Mouse (Mus musculus) ovary, postnatal 14 days (tissue): ENCODE measurements around the gene Igtp.
A peak's percentile ranks its signal among the peaks of the same experiment; 100 is the strongest.
"Not testable (repeated sequence)": the region's sequence is repeated elsewhere in the genome, so short reads cannot be mapped to it uniquely, and the experiment has no call there.

ENCODE experiments used
- DNase-seq: peaks from one replicate; pipeline ENCODE4 v3.0.0; 2022; ENCODE audit warnings: low spot score

Igtp gene

DNA sequence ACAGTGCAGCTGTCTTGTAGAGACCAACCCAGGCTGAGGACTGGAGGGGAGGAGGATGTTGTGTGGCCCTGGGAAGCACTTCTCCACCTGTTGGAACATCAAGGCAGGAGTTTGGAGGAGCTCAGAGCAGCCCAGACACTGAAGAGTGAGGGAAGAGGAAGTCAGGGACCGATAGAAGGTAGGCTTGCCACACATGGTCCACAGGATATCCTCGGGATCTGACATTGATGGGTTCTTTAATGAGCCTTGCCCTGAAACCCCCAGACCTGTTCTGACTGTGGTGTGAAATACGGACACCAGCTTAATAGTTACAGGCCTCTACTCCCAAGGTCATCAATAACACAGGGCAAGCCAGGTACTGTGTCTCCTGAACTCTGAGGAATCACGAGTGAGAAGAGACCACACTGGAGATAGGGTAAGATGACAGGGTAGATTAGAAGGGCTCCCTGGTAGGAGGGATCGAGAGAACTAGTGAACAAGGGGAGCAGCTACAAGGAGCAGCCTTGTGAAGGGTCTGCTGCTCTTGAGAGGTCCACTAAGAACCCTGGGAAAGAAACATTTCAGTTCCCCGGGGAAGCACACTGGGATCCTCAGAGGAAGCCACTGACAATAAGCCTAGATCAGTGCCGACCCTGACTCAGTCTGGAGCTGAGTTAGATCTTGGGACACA lies 14.5 kb downstream of the Igtp start:
- DNase-seq: no peak

DNA sequence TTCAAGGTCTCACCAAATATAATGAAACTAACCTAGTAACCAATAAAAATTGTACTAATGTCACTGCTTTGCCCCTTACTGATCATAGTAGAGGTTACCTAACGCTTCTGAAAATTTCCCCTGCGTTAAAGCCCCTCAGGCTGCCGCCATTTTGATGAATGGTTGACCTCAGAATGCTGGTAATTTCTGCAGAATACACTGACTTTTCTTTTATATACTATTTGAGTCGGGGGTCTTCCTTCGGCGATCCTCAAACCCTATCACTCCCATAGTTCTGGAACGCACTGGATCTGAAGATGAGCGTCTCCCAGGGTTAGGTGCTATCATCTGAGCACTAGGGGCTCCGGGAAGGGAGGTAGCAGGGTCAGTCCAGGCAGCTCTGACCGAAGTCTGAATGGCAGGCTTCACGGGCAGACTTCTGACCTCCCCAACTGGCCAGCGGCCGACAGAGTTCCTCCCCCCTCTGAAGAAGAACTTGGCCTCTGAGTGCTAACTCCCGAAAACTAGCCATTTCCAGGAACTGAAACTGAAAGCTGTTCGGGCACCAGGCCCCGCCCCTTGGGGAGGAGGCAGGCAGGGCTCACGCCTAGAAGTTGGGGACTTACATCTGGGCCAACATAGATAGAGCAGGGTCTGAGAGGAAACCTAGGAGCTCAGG lies 15.2 kb downstream of the Igtp start:
- peak; percentile 72 for DNase-seq

DNA sequence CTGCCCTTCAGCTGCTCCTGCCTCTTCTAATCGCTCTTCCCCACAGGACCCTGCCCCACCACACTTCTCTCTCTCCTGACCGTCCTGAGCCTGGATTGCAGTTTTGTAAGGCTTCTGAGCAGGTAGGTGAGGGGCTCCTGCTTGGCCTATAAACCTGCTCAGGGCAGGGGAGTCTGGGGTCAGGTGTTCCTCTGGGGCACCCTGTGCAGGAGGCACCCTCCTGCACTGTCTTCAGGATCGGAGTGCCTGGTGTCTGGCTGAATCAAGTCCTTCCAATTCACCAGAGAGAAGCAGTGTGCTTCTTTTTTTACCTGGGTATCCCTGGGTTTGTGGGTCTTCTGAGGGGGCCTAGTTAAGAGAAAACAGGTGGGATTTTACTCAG lies 15.7 kb downstream of the Igtp start:
- DNase-seq: not testable (repeated sequence)

DNA sequence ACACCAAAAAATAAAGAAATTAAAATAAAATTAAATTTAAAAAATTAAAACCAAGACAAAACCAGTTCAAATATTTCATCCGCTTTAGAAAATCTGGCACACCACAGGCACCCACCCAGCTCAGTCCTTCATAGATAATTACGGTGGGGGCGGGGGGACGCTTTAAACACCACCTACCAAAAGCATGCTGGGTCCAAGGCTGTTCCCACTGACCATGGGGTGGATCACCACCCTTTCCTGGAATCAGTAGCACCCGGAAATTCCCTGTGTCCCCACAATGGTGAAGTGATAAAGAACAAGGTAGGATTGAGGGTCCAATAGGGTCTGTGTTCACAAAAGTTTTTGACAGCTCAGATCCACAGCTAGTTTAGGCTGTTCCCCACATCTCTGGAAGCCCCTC lies 16.5 kb downstream of the Igtp start:
- DNase-seq: no peak

DNA sequence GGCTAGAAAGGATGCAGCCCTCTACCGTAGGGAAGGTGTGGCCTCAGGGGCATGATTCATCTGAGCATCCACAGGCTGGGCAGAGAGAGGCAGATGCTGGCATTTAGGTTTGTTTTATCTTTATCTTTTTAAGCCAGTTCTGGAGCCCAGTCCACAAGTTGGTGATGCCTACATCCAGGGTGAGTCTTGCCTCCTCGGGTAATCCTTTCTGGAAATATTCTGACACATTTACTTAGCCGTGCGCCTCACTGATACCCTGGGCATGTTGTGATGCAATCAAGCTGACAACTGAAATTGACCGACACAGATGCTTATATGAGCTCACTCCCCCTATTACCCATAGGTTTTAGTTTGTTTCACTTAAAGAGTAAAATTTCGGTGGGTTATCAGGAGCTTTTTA lies 17.5 kb downstream of the Igtp start:
- no peak for DNase-seq

DNA sequence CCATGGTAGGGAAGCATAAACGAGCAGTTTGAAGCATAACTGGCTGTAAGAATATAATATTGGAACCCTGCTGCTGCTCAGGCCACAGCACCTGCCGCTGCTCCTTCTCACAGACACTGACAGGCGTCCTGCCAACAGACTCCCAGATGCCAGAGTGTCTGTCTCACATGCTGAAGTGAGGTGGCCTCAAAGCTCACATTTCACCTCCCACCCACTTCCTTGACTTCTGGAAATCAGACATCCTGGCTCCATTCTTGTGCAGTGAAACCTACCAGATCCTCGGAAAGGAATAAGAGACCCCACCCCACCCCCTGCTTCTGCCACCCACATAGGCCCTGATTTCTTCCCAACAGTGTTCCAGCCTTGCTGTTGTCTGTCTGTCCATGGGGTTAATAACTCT lies 24.4 kb downstream of the Igtp start:
- DNase-seq: no peak

DNA sequence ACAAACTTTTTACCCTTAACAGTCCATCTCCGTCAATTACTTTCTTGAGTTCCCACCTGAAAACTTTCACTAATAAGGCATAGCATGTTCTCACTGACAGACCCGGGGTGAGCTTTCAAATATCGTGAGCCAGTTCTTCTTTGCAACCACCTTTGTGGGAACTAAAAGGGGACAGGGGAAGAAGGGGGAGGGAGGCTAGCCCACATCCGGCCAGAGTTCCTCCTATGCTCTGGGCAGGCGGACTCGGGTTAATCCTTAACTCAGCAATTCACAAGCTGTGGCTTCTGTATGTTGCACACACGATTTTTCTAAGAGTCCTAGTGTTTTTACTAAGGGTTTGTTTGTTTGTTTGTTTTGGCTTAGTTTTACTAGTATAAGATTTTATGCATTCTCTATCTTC lies 25.0 kb downstream of the Igtp start:
- no peak for DNase-seq

DNA sequence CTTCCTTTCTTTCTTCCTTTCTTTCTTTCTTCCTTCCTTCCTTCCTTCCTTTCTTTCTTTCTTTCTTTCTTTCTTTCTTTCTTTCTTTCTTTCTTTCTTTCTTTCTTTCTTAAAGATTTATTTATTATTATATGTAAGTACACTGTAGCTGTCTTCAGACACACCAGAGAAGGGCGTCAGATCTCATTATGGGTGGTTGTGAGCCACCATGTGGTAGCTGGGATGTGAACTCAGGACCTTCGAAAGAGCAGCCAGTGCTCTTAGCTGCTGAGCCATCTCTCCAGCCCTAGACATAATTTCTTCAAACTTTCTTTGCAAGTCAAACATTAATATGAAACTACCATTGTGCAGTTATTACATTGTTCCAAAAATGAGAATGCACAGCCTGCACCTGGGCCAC lies 25.5 kb downstream of the Igtp start:
- not testable (repeated sequence) for DNase-seq

DNA sequence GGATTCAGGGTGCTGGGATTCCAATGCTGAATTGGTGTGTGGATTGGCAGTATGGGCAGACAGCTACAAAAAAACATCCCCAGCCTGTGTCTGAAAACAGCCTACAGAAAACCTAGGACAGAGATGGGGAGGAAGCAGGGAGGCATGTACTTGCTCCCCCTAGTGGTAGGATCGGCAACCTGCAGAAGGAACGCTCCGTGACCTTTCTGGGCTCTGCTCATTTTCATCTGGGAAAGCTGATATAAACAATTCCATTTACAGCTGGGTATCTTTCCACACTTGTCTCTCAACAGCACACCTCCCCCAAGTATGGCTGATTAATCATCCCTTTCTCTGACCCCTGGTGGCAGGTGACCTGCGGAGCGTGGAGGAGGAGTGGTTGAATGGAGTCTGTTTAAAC lies 26.3 kb downstream of the Igtp start:
- DNase-seq: peak; percentile 75

DNA sequence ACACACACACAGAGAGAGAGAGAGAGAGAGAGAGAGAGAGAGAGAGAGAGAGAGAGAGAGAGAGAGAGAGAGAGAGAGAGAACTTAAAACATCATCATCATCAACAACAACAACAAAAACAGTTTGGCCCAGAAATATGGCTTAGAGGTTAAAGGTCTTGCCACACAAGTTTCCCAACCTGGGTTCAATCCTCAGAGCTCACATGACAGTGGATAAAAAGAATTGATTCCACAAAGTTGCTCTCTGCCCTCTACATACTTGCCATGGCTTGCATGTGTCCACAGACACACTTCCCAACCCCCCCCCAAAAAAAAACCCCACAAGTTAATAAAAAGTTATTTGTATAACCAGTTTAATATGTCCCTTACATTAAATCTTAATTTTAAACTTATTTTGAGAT lies 27.1 kb downstream of the Igtp start:
- DNase-seq: no peak

DNA sequence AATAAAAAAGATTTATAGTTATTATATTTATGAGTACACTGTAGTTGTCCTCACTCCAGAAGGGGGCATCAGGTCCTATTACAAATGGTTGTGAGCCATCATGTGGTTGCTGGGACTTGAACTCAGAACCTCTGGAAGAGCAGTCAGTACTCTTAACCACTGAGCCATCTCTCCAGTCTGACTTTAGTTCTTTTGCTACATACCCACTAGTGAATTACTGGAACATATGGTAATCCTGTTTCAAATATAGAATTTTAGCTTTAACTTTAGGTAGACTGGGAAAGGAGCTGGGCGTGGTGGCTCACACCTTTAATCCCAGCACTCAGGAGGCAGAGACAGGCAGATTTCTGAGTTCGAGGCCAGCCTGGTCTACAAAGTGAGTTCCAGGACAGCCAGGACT lies 28.7 kb downstream of the Igtp start:
- not testable (repeated sequence) for DNase-seq

DNA sequence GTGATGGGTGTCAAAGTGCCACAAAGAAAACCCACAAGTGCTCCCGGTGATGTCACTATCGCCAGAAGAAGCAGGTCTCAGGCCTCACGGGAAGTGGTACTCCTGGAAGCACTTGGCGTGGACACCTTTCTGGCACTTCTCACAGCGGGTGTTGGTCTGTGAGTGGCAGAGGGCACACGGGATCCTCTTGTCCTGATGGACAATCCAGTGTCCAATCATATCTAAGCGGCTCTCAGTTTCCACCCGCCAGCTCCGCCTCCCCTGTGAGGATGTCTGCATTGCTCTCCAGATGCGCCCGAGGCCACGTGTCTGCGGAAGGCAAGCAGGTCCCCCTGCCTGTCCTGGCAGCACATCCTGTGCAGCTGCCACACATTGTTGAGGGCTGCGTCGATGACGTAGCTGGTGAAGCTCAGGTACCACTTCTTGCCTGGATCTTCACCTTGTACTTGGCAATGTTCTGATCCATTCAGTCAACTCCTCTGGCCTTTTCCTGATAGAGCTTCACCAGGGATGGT lies 31.1 kb downstream of the Igtp start:
- no peak for DNase-seq

DNA sequence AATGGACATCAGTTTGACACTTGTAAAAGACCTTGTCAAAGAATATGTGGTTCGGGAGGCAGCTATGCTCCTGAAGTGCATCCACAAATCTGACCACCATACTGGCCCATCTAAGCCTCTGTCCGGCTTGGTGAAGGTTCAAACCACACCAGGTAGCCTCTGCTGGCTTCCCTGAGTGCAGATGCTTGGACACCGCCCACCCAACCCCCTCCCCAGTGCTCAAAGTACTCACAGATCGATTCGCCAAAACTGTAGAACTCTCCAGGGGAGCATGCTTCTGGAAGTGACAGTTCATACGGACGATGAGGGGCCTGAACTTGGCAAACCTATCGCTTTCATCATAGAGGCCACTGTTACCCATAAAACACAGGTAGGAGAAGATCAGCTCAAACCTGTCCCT lies 31.8 kb downstream of the Igtp start:
- DNase-seq: no peak

DNA sequence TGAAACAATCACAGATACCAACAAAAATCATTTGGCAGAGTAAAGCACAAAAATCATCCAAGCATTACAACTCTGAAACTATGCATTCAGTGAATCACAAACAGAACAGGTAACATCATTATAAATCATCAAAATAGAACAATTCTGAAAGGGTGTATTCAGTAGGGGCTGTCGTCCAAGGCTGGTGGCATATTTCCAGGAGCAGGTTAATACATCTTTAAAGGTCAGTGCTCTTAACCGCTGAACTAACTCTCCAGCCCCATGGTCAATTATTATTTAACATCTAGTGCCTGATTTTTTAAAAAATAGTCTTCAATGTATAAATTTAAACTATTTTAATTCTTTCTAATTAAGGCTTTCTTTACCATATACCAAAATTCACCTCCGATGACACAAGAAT lies 35.2 kb downstream of the Igtp start:
- DNase-seq: not testable (repeated sequence)

DNA sequence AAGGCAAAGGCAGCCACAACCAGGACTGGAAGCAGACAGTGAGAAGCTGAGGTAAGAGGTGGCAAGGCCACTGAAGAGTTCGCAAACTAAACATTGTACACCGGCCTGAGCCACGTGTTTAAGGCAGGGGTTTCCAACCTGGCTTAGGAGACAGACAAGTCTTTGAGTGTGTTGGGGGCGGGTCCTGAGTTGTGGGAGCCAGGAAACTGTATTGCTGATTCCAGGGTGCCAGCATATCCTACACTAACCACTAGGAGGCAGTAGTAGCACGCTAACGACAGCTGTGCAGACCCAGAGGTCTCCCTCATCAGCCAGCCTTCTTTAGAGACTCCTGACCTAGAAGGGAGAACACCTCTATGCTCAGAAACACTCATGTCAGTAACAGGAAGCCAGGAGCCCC lies 35.8 kb downstream of the Igtp start:
- DNase-seq: no peak

DNA sequence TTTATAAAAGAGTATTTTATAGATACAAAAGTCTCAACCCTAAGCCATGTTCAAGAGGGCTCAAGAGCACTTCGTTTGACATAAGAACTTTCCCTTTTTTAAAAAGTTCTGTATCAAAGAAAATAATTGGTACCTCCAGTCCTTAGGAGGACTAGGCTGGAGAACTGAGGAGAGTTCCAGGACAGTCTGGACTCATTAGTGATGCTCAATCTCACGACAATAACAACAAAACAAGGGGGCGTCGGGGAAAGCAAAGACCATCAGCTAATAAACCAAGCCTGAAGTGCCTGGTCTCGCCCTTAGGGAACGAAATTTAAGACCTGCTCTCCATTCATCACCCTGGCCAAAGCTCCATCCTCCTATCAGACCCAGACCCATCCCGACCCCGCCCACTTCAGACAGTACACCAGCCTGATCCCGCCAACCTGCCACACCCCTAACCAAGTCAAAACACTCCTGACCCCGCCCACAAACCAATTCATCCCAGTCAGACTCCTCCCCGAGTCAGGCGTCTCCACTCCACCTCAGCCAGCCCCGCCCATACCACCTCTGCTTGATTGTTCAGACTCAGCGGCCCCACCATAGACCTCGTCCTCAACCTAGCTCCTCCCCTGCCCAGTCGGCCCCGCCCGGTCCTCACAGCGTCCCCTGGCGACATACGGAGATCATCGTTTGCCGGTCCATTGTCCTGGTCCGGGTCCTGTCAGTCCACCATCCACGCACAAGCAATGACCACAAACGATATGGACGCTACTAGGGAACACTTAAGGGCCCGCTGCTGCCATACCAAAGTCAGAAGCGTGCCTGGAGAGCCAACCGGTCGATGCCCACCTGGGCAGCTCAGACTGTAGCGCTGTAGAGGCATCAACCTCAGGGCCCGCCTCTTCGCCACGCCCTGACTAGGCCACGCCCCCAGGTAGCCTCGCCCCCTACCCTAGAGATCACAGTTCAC lies 39.8 kb downstream of the Igtp start:
- DNase-seq: peak; percentile 33

DNA sequence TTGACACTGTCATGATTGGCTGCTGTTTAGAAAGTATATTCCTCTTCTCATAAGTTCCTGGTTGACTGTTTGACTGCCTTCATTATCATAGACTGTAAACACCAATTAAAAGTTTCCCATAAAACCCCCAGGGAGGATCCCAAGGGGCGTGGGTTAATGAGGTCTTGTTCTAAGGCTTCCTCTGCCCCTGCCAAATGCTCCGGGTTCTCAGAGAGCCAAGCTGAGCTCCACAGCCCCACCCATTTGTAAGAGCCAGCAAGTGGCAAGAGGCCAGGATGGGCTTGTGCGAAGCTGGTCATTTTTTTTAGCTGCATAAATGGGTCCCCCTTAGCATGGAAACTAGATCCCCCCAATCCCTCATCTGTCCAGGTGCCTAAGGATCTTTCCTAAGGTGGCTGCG lies 47.9 kb downstream of the Igtp start:
- no peak for DNase-seq

DNA sequence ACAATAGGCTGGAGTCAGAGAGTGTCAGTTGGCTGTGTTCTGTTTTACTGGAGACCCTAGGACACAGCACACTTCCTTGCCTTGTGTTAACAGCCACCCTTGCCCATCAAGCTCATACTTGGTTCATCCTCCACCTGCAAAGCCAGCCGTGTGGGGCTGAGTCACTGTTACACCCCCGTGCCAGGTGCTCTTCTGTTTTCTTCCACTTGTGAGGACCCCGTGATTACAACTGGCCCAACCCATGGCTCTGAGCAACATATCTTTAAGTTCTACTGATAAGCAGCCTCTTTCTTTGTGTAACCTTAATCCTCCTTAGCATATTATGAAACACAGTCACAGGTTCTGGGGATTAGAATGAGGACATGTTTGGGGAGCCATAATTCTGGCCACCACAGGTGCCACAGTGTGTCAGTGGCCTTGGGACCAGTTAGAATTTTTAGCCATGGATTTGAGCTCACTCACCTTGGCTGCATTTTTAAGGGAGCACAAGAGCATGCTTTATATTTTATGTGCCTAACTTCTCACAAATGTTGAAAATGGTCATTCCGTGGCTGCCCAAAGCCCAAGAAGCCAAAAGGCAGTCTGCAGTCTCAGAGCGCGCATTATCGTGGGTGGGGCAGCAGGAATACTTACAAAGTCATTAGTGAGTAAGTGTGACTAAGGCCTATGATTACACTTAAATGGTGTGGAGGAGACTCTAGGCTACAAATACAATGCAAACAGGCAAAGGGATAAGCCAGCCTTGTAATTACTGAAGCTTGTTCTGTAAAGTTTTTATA lies 50.0 kb downstream of the Igtp start:
- no peak for DNase-seq

DNA sequence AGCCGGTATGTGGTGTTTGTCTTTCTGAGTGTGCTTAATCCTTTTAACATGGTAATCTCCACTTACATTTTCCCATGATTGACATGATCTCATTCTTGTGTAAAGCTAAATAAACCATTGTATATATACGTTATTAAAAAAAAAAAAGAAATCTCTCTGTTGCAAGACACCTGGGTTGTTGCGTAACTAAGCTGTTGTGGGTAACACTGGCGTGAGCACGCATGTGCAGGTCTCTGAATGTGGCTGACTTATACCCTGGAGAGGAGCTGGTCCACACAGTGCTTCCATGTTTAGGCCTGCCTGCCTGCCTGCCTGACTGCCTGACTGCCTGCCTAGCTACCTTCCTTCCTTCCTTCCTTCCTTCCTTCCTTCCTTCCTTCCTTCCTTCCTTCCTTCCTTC lies 51.2 kb downstream of the Igtp start:
- DNase-seq: no peak

DNA sequence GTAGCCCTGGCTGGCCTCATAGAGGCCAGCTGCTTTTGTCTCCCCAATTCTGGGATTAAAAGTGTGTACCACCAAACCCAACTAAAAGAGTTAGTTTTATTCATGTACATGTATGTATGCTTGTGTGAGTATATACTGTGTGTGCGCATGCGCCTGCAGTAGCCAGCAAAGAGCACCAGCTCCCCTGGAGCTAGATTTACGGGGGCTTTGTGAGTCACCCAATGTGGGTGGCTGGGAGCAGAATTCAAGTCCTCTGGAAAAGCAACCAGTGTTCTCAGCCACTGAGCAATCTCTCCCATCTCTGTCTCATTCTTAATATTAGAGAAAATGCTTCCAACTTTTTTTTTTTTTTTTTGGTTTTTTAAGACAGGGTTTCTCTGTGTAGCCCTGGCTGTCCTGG lies 55.1 kb downstream of the Igtp start:
- no peak for DNase-seq
